ENCODE assay signal across 20 mouse cellular contexts in the genomic region with DNA sequence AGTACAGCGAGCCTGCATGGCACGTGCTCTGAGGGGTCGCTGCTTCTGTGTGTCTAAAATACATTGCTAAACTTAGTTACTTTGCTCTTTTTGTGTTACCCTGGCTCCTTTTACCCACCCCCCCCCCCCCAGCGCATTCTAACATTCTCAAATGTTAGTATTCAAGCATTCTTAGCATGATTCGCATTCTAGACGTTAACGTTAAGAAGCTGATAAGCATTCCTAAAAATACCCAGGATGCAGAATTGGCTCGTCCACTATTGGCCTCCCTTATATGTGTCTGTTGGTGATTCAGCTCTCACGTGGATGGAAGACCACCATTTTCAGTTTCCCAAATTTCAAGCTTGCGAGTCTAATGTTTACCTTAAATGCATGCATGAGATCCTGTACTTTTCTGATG. TPM values are rescaled to one million over a fixed set of nuclear protein-coding genes. Genes with fewer than 3 reads are reported as not detected.
DNase-seq lines count a peak whose midpoint lies in the region; ATAC-seq lines count a peak whose summit lies in the region.
"Had no signal": no experiment of that assay in that cellular context is flagged by ENCODE, and none has a peak within 500 bp of the region (broad histone marks: within the 10 kb centered on the region; RNA-seq: fewer than 3 reads in every experiment).

No protein-coding gene starts in this region.

- no peaks in the 10 kb centered on the region for H3K27me3 ChIP-seq in heart, embryonic 13.5 days (replicated peaks)
- H3K27me3 ChIP-seq in kidney, embryonic 16.5 days (ENCODE audit: insufficient read depth, low read length), result no peaks in the 10 kb centered on the region
- H3K27me3 ChIP-seq in embryonic facial prominence, embryonic 12.5 days, result no peaks in the 10 kb centered on the region
- H3K27me3 ChIP-seq in stomach, embryonic 16.5 days (ENCODE audit: control insufficient read depth, insufficient read depth, low read length), result no peaks in the 10 kb centered on the region
- H3K27me3 ChIP-seq: liver, embryonic 12.5 days; midbrain, embryonic 12.5 days; neural tube, embryonic 15.5 days had no signal

- H3K4me3 ChIP-seq in heart, embryonic 13.5 days, result no peak overlapping the region
- no peak overlapping the region for H3K4me3 ChIP-seq in kidney, embryonic 16.5 days (ENCODE audit: low read length)
- no peak overlapping the region for H3K4me3 ChIP-seq in embryonic facial prominence, embryonic 12.5 days
- H3K4me3 ChIP-seq in stomach, embryonic 16.5 days (replicated peaks; ENCODE audit: low read length), result no peak overlapping the region
- H3K4me3 ChIP-seq: liver, embryonic 12.5 days; midbrain, embryonic 12.5 days; neural tube, embryonic 15.5 days had no signal

- no peaks in the 10 kb centered on the region for H3K9me3 ChIP-seq in heart, embryonic 13.5 days
- no peaks in the 10 kb centered on the region for H3K9me3 ChIP-seq in kidney, embryonic 16.5 days (ENCODE audit: low read length)
- no peaks in the 10 kb centered on the region for H3K9me3 ChIP-seq in embryonic facial prominence, embryonic 12.5 days
- no peaks in the 10 kb centered on the region for H3K9me3 ChIP-seq in stomach, embryonic 16.5 days (replicated peaks; ENCODE audit: control insufficient read depth, low read length)
- H3K9me3 ChIP-seq: liver, embryonic 12.5 days; midbrain, embryonic 12.5 days; neural tube, embryonic 15.5 days had no signal

- peaks cover 90% of the 10 kb centered on the region for H3K4me1 ChIP-seq in heart, embryonic 13.5 days
- peaks cover 41% of the 10 kb centered on the region for H3K4me1 ChIP-seq in kidney, embryonic 16.5 days (ENCODE audit: insufficient read depth, low read length)
- peaks cover 39% of the 10 kb centered on the region for H3K4me1 ChIP-seq in embryonic facial prominence, embryonic 12.5 days
- H3K4me1 ChIP-seq in stomach, embryonic 16.5 days (ENCODE audit: control insufficient read depth, insufficient read depth, low read length), result peaks cover 37% of the 10 kb centered on the region

- no peak for DNase-seq in heart, adult 11 months
- DNase-seq in kidney, adult 8-10 months, result no peak
- DNase-seq: B cell, adult 2 months; cerebellum, postnatal 25 days; heart, postnatal 14 days; kidney, postnatal 10 days; layer of hippocampus, adult 9-11 months; retina, postnatal 1 day; thymus, postnatal 36 days had no signal

- 25% methylated on average over 10 of the region's 10 CpGs for WGBS in heart, embryonic 13.5 days
- WGBS in kidney, embryonic 16.5 days, result 71% methylated on average over 10 of the region's 10 CpGs
- 65% methylated on average over 10 of the region's 10 CpGs for WGBS in embryonic facial prominence, embryonic 12.5 days
- WGBS in stomach, embryonic 16.5 days, result 44% methylated on average over 10 of the region's 10 CpGs

- peaks cover 62% of the 10 kb centered on the region for H3K36me3 ChIP-seq in heart, embryonic 13.5 days
- H3K36me3 ChIP-seq in kidney, embryonic 16.5 days (ENCODE audit: insufficient read depth, low read length), result no peaks in the 10 kb centered on the region
- no peaks in the 10 kb centered on the region for H3K36me3 ChIP-seq in embryonic facial prominence, embryonic 12.5 days
- H3K36me3 ChIP-seq in stomach, embryonic 16.5 days (ENCODE audit: control insufficient read depth, insufficient read depth, low read length), result no peaks in the 10 kb centered on the region
- H3K36me3 ChIP-seq: midbrain, embryonic 12.5 days; neural tube, embryonic 15.5 days had no signal

- H3K27ac ChIP-seq in heart, embryonic 13.5 days (replicated peaks), result peak overlapping the region; percentile 96
- H3K27ac ChIP-seq in kidney, embryonic 16.5 days (ENCODE audit: low read length), result peak overlapping the region; percentile 70; the same call in 1 of the 2 replicates
- 0 out of 2 replicates have a peak overlapping the region, but pooled peaks have one; percentile 30 for H3K27ac ChIP-seq in embryonic facial prominence, embryonic 12.5 days
- H3K27ac ChIP-seq in stomach, embryonic 16.5 days (ENCODE audit: low read length), result peak overlapping the region; percentile 70; the same call in 1 of the 2 replicates
- H3K27ac ChIP-seq: hindbrain, postnatal 0 days; macrophage; midbrain, embryonic 12.5 days; neural tube, embryonic 15.5 days had no signal

- ATAC-seq in heart, embryonic 13.5 days (ENCODE audit: extremely low read depth, insufficient number of reproducible peaks, low FRiP score, low TSS enrichment), result peak; percentile 27; the same call in 1 of the 2 replicates
- no peak for ATAC-seq in kidney, embryonic 16.5 days (ENCODE audit: low FRiP score, low TSS enrichment)
- no peak for ATAC-seq in embryonic facial prominence, embryonic 12.5 days (ENCODE audit: insufficient number of reproducible peaks, insufficient read depth, low FRiP score, low TSS enrichment)
- ATAC-seq in stomach, embryonic 16.5 days (ENCODE audit: insufficient read depth, low FRiP score), result no peak
- ATAC-seq in frontal cortex, adult (ENCODE audit: low TSS enrichment), result no peak
- ATAC-seq: forebrain, embryonic 14.5 days; hindbrain, postnatal 0 days; liver, embryonic 12.5 days had no signal

- H3K9ac ChIP-seq in heart, embryonic 13.5 days, result peak overlapping the region; percentile 76
- H3K9ac ChIP-seq in kidney, embryonic 16.5 days (replicated peaks; ENCODE audit: low read length), result 0 out of 2 replicates have a peak overlapping the region, but pooled peaks have one; percentile 33
- no peak overlapping the region for H3K9ac ChIP-seq in embryonic facial prominence, embryonic 12.5 days
- no peak overlapping the region for H3K9ac ChIP-seq in stomach, embryonic 16.5 days (ENCODE audit: low read length)
- H3K9ac ChIP-seq: liver, embryonic 12.5 days; midbrain, embryonic 12.5 days; neural tube, embryonic 15.5 days had no signal

- H3K4me2 ChIP-seq in heart, embryonic 13.5 days, result peak overlapping the region; percentile 24; the same call in 1 of the 2 replicates
- no peak overlapping the region for H3K4me2 ChIP-seq in kidney, embryonic 16.5 days (replicated peaks; ENCODE audit: low read depth, low read length)
- no peak overlapping the region for H3K4me2 ChIP-seq in embryonic facial prominence, embryonic 12.5 days (replicated peaks)
- H3K4me2 ChIP-seq in stomach, embryonic 16.5 days (ENCODE audit: low read depth, low read length), result no peak overlapping the region
- H3K4me2 ChIP-seq: liver, embryonic 12.5 days; midbrain, embryonic 12.5 days; neural tube, embryonic 15.5 days had no signal

RNA-seq across cellular contexts. Expression of a gene that starts 59.9 kb away (rescaled TPM):
- polyA plus RNA-seq in heart, embryonic 13.5 days (2015; fragmentation: Nextera tagmentation; extraction: Ambion mirVana), result 2.1 and 2.3 TPM in 2 replicates
- polyA plus RNA-seq in kidney, embryonic 16.5 days (2015; fragmentation: Nextera tagmentation; extraction: Ambion mirVana), result 0.50 and 1.5 TPM in 2 replicates
- 1.4 and 1.5 TPM in 2 replicates for polyA plus RNA-seq in embryonic facial prominence, embryonic 12.5 days (2016; fragmentation: Nextera tagmentation; extraction: Ambion mirVana)
- 0.35 and 0.45 TPM in 2 replicates for polyA plus RNA-seq in stomach, embryonic 16.5 days (2015; fragmentation: Nextera tagmentation; extraction: Ambion mirVana)

Comparison
In these comparisons a context has a peak if more than half of its experiments do, and no peak if none do; other contexts are left out.
1. H3K27ac ChIP-seq: peak in every context shown above with its lines; median percentile 96 in heart, embryonic 13.5 days; 70 in kidney, embryonic 16.5 days; 70 in stomach, embryonic 16.5 days; 30 in embryonic facial prominence, embryonic 12.5 days.
2. H3K9ac ChIP-seq: peak in heart, embryonic 13.5 days (single experiment) and kidney, embryonic 16.5 days (single experiment); none in embryonic facial prominence, embryonic 12.5 days (single experiment) and stomach, embryonic 16.5 days (single experiment).